Mouse (Mus musculus): ENCODE measurements around the gene Gm32687.
"Not testable (repeated sequence)": the region's sequence is repeated elsewhere in the genome, so short reads cannot be mapped to it uniquely, and the experiment has no call there.

Gm32687 gene

GRCm38 (mm10) chr10:81863409-81864407, at the start of gene Gm32687:
Gm32687 (plus strand) TSS chr10:81863934.
- DNase-seq (ENCODE audit: low read depth), result not testable (repeated sequence)

- not testable (repeated sequence) for DNase-seq (ENCODE audit: low read depth)
Observed at GRCm38 (mm10) chr10:81846219-81846618, 17.5 kb upstream of the Gm32687 start.

- DNase-seq (ENCODE audit: low read depth), result not testable (repeated sequence)
Observed at GRCm38 (mm10) chr10:81929842-81930743, 66.4 kb downstream of the Gm32687 start, which contains the start of gene Zfp781. Zfp781 (minus strand) TSS chr10:81930480.

Data from 416B (cell line).